Mouse (Mus musculus) liver, embryonic 14.5 days (tissue): ENCODE results near the gene Mobp. TPM values are rescaled to one million over a fixed set of nuclear protein-coding genes. Genes with fewer than 3 reads are reported as not detected.

ENCODE experiments used
- ATAC-seq: fragments of 200-750 bp; cut with Nextera tagmentation; 2 replicates; pipeline ENCODE4 v1.8.0; 2017; ENCODE audit warnings: moderate number of reproducible peaks, mild to moderate bottlenecking, moderate library complexity; ENCODE audit not compliant: insufficient read depth
- DNase-seq, 3 experiments: peaks; one replicate each; pipeline ENCODE4 v3.0.0-alpha.2; 2012 to 2013; ENCODE audit warnings: low read depth in 3 of 3, low spot score in 3 of 3
- H3K27ac ChIP-seq: fragments of 300-500 bp; sonication (generic); 2 replicates; pipeline ENCODE4 v1.5.1; 2014; ENCODE audit warnings: moderate library complexity, mild to moderate bottlenecking, control low read depth, inconsistent platforms
- H3K27me3 ChIP-seq: fragments of 300-500 bp; sonication (generic); 2 replicates; pipeline ENCODE4 v1.6.1; 2014; ENCODE audit warnings: mild to moderate bottlenecking, low read length, moderate library complexity; ENCODE audit not compliant: control insufficient read depth, insufficient read depth
- H3K36me3 ChIP-seq: fragments of 300-500 bp; sonication (generic); replicated peaks from 2 replicates; pipeline ENCODE4 v1.6.1; 2014; ENCODE audit warnings: low read depth; ENCODE audit not compliant: control insufficient read depth, insufficient read depth
- H3K4me1 ChIP-seq, 2 experiments: fragments of 200-500 bp in 1 of 2; fragments of 300-500 bp in 1 of 2; sonication (generic) in 1 of 2; replicated peaks; 2 replicates each; pipeline ENCODE4 v1.6.1; 2012 to 2014; ENCODE audit warnings: antibody characterized with exemption in 1 of 2, inconsistent platforms in 1 of 2, low read length in 1 of 2; ENCODE audit not compliant: control insufficient read depth in 2 of 2, insufficient read depth in 2 of 2
- H3K4me2 ChIP-seq: fragments of 300-500 bp; sonication (generic); 2 replicates; pipeline ENCODE4 v1.6.1; 2014; ENCODE audit warnings: low read depth, mild to moderate bottlenecking, control low read depth, moderate library complexity
- H3K4me3 ChIP-seq, 2 experiments: fragments of 200-500 bp in 1 of 2; fragments of 300-500 bp in 1 of 2; sonication (generic) in 1 of 2; 2 replicates each; pipeline ENCODE4 v1.5.1; 2012 to 2014; ENCODE audit warnings: low read depth in 2 of 2, low read length in 2 of 2, mild to moderate bottlenecking in 2 of 2, control low read depth in 1 of 2, inconsistent platforms in 1 of 2, moderate library complexity in 1 of 2; ENCODE audit not compliant: insufficient read depth in 1 of 2
- H3K9ac ChIP-seq: fragments of 300-500 bp; sonication (generic); replicated peaks from 2 replicates; pipeline ENCODE4 v1.6.1; 2014; ENCODE audit warnings: mild to moderate bottlenecking, control low read depth, moderate library complexity
- H3K9me3 ChIP-seq: fragments of 300-500 bp; sonication (generic); 2 replicates; pipeline ENCODE4 v1.6.1; 2016; ENCODE audit warnings: low read length, mixed read lengths; ENCODE audit not compliant: control insufficient read depth
- CTCF ChIP-seq: IDR thresholded peaks from 2 replicates; pipeline ENCODE4 v1.5.1; 2016; ENCODE audit warnings: antibody characterized with exemption, low read depth, control low read depth
- EP300 ChIP-seq: IDR thresholded peaks from 2 replicates; pipeline ENCODE4 v1.6.1; 2016; ENCODE audit warnings: antibody characterized with exemption, low read depth
- WGBS: fragments of 180-500 bp; shearing (Covaris S2); extraction: QIAGEN DNeasy Blood & Tissue Kit; methylation state at CpG from one replicate; pipeline ENCODE4 v1.1.7; 2014; ENCODE audit not compliant: insufficient replicate concordance; 5-methylcytosine and 5-hydroxymethylcytosine counted together
- polyA plus RNA-seq, 2 experiments: library from polyadenylated mRNA; depleted of rRNA in 1 of 2; stranded (reverse) in 1 of 2; unstranded in 1 of 2; fragments of >200 nt; fragmentation: Nextera tagmentation in 1 of 2; extraction: Ambion mirVana in 1 of 2; gene quantifications; 2 replicates each; pipeline versions ENCODE4 v1.2.1 to v1.2.3; 2012 to 2014

Mobp gene
- polyA plus RNA-seq, 2 experiments: 0.01 TPM; not detected in 1

GRCm38 (mm10) chr9:120212936-120213335 is 63.4 kb downstream of the Mobp start:
- no peak for TF ChIP-seq EP300
- H3K4me2 ChIP-seq: no peak overlapping the region
- H3K27ac ChIP-seq: no peak overlapping the region
- ATAC-seq: no peak
- DNase-seq: no peak
- no peaks in the 10 kb centered on the region for H3K9me3 ChIP-seq
- H3K27me3 ChIP-seq: no peaks in the 10 kb centered on the region
- no peak overlapping the region for H3K4me3 ChIP-seq
- WGBS: 70% methylated on average over 6 of the region's 6 CpGs
- H3K36me3 ChIP-seq: no peaks in the 10 kb centered on the region
- no peaks in the 10 kb centered on the region for H3K4me1 ChIP-seq
- no peak overlapping the region for H3K9ac ChIP-seq

DNA sequence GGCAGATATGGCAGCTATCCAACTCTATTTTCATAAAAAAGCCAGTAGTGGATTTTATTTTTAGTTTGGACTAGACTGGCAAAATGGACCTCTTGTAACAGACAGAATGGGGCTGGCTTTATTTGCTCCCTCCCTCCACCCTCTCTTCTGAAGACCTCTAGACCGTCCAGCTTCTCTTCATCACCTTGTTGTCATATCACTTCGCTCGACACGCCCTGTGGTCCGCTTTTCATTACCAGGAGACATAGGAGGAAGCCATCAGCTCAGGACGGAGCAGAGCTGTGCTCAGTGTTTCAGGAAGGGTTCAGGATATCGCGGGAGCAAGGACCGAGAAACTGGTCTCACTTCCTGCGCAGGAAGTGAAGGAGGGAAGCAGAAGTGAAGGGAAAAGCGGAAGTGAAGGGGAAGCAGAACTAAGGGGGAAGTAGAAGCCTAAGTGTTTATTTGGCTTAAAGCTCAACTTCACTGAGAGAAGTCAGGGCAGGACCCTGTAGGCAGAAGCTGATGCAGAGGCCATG is 65.5 kb downstream of the Mobp start:
- 52% methylated on average over 11 of the region's 11 CpGs for whole genome bisulfite sequencing

GRCm38 (mm10) chr9:120219411-120219810 is 69.9 kb downstream of the Mobp start:
- H3K27me3 ChIP-seq: no peaks in the 10 kb centered on the region
- H3K9me3 ChIP-seq: no peaks in the 10 kb centered on the region
- TF ChIP-seq EP300 (no peak), CTCF (no peak)
- H3K27ac ChIP-seq: no peak overlapping the region
- DNase-seq (no peak), ATAC-seq (no peak)
- H3K9ac ChIP-seq: no peak overlapping the region
- H3K4me1 ChIP-seq: no peaks in the 10 kb centered on the region
- no peak overlapping the region for H3K4me2 ChIP-seq
- 53% methylated on average over 3 of the region's 3 CpGs for WGBS
- H3K4me3 ChIP-seq: no peak overlapping the region
- H3K36me3 ChIP-seq: no peaks in the 10 kb centered on the region

More for the DNA sequence above, 65.5 kb downstream of the Mobp start:
- no peaks in the 10 kb centered on the region for H3K27me3 ChIP-seq
- no peak overlapping the region for H3K27ac ChIP-seq
- no peaks in the 10 kb centered on the region for H3K9me3 ChIP-seq
- no peaks in the 10 kb centered on the region for H3K36me3 ChIP-seq
- H3K4me1 ChIP-seq: no peaks in the 10 kb centered on the region
- ATAC-seq: no peak
- H3K4me3 ChIP-seq: no peak overlapping the region
- no peak overlapping the region for H3K9ac ChIP-seq
- DNase-seq: no peak
- TF ChIP-seq CTCF (no peak), EP300 (no peak)
- no peak overlapping the region for H3K4me2 ChIP-seq

Other genes with a start within 250 kb of the Mobp start
- gene Gorasp1, start 212.1 kb upstream of the Mobp start, polyA plus RNA-seq (2012; rRNA removed): 6.1 and 6.3 TPM in 2 replicates
- 9.1 and 9.4 TPM in 2 replicates for gene Gorasp1, start 212.1 kb upstream of the Mobp start, polyA plus RNA-seq (2014; fragmentation: Nextera tagmentation; extraction: Ambion mirVana)
- 0.22 and 0.28 TPM in 2 replicates for gene Ttc21a, start 212.1 kb upstream of the Mobp start, polyA plus RNA-seq (2012; rRNA removed)
- 0.11 and 0.25 TPM in 2 replicates for gene Ttc21a, start 212.1 kb upstream of the Mobp start, polyA plus RNA-seq (2014; fragmentation: Nextera tagmentation; extraction: Ambion mirVana)
- gene Csrnp1, start 165.0 kb upstream of the Mobp start, polyA plus RNA-seq (2012; rRNA removed): 2.1 and 2.2 TPM in 2 replicates
- gene Csrnp1, start 165.0 kb upstream of the Mobp start, polyA plus RNA-seq (2014; fragmentation: Nextera tagmentation; extraction: Ambion mirVana): 0.38 and 0.44 TPM in 2 replicates
- gene Xirp1, start 126.1 kb upstream of the Mobp start, polyA plus RNA-seq (2012; rRNA removed): not detected in 2 replicates
- gene Xirp1, start 126.1 kb upstream of the Mobp start, polyA plus RNA-seq (2014; fragmentation: Nextera tagmentation; extraction: Ambion mirVana): not detected in 2 replicates
- gene Cx3cr1, start 79.8 kb upstream of the Mobp start, polyA plus RNA-seq (2012; rRNA removed): 1.4 and 1.5 TPM in 2 replicates
- 0.69 and 1.3 TPM in 2 replicates for gene Cx3cr1, start 79.8 kb upstream of the Mobp start, polyA plus RNA-seq (2014; fragmentation: Nextera tagmentation; extraction: Ambion mirVana)
- gene Ccr8, start 57.6 kb upstream of the Mobp start, polyA plus RNA-seq (2012; rRNA removed): not detected in 2 replicates
- not detected in 2 replicates for gene Ccr8, start 57.6 kb upstream of the Mobp start, polyA plus RNA-seq (2014; fragmentation: Nextera tagmentation; extraction: Ambion mirVana)
- gene Slc25a38, start 39.3 kb upstream of the Mobp start, polyA plus RNA-seq (2012; rRNA removed): 94.3 and 106 TPM in 2 replicates
- gene Slc25a38, start 39.3 kb upstream of the Mobp start, polyA plus RNA-seq (2014; fragmentation: Nextera tagmentation; extraction: Ambion mirVana): 118 and 136 TPM in 2 replicates
- gene Rpsa, start 22.0 kb upstream of the Mobp start, polyA plus RNA-seq (2012; rRNA removed): 1,110 and 1,446 TPM in 2 replicates
- gene Rpsa, start 22.0 kb upstream of the Mobp start, polyA plus RNA-seq (2014; fragmentation: Nextera tagmentation; extraction: Ambion mirVana): 1,498 and 1,559 TPM in 2 replicates
- gene Myrip, start 151.8 kb downstream of the Mobp start, polyA plus RNA-seq (2012; rRNA removed): 0.02 TPM in 2 replicates
- 0.18 and 0.23 TPM in 2 replicates for gene Myrip, start 151.8 kb downstream of the Mobp start, polyA plus RNA-seq (2014; fragmentation: Nextera tagmentation; extraction: Ambion mirVana)